Mouse (Mus musculus) hindbrain, embryonic 10.5 days (tissue): ENCODE data around the gene Olfr1271. TPM values are rescaled to one million over a fixed set of nuclear protein-coding genes. Genes with fewer than 3 reads are reported as not detected.
"Not testable (repeated sequence)": the region's sequence is repeated elsewhere in the genome, so short reads cannot be mapped to it uniquely, and the experiment has no call there.

Source experiments
- DNase-seq: peaks from one replicate; pipeline ENCODE4 v3.0.0-alpha.2; 2017; ENCODE audit warnings: low spot score
- H3K27ac ChIP-seq: fragments of 300-500 bp; sonication (generic); 2 replicates; pipeline ENCODE4 v1.5.1; 2016; ENCODE audit warnings: mild to moderate bottlenecking, moderate library complexity
- H3K27me3 ChIP-seq: fragments of 300-500 bp; sonication (generic); 2 replicates; pipeline ENCODE4 v1.6.1; 2016; ENCODE audit warnings: mild to moderate bottlenecking; ENCODE audit not compliant: poor library complexity, insufficient read depth, severe bottlenecking
- H3K36me3 ChIP-seq: fragments of 300-500 bp; sonication (generic); 2 replicates; pipeline ENCODE4 v1.6.1; 2016; ENCODE audit warnings: mild to moderate bottlenecking, moderate library complexity
- H3K4me1 ChIP-seq: fragments of 300-500 bp; sonication (generic); replicated peaks from 2 replicates; pipeline ENCODE4 v1.6.1; 2016; ENCODE audit warnings: mild to moderate bottlenecking
- H3K4me3 ChIP-seq: fragments of 300-500 bp; sonication (generic); 2 replicates; pipeline ENCODE4 v1.5.1; 2016; ENCODE audit warnings: mild to moderate bottlenecking, moderate library complexity
- H3K9me3 ChIP-seq: fragments of 300-500 bp; sonication (generic); 2 replicates; pipeline ENCODE4 v1.6.1; 2016; ENCODE audit warnings: mild to moderate bottlenecking, moderate library complexity
- WGBS: fragments of 180-500 bp; shearing (Covaris S2); methylation state at CpG from one replicate; pipeline ENCODE4 v1.1.7; 2016; 5-methylcytosine and 5-hydroxymethylcytosine counted together
- polyA plus RNA-seq: library from polyadenylated mRNA; unstranded; fragments of >200 nt; fragmentation: Nextera tagmentation; extraction: Ambion mirVana; gene quantifications from 2 replicates; pipeline ENCODE4 v1.2.1, GENCODE M21; 2016

The Olfr1271 gene
- polyA plus RNA-seq, result not detected in 2 replicates

GRCm38 (mm10) chr2:90270932-90271331 lies at the start of gene Olfr1271:
Olfr1271 (minus strand) TSS chr2:90271032.
- 89% methylated on average over 2 of the region's 2 CpGs for WGBS

DNA sequence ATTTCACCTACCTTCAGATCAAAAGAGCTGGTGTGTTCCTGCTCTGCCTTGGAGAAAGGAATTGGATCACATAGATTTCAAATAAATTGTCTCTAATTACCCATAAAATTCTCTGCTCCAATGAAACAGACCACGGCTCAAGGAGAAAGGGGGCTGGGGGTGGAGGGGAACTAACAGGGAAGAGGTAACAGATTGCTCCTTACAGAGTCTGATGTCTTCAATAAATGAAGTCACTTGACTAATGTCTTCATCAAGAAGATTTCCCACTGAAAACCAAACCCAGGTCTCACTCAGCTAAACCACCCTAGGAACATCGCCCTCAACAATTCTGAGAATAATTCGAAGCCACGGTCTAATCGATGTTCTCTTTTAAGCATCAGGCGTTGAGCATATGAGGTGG lies 21.9 kb upstream of the Olfr1271 start, which contains the start of gene Olfr1272:
Gene Olfr1272 (minus strand): TSS at position 101 of the 400 bp plus-strand sequence.
- no peaks in the 10 kb centered on the region for H3K9me3 ChIP-seq
- 79% methylated on average over 6 of the region's 6 CpGs for WGBS
- no peak within 1 kb of the TSS for H3K4me3 ChIP-seq
- no peaks in the 10 kb centered on the region for H3K27me3 ChIP-seq
- no peaks in the 10 kb centered on the region for H3K4me1 ChIP-seq
- DNase-seq, result no peak
- no peak within 1 kb of the TSS for H3K27ac ChIP-seq
- no peaks in the 10 kb centered on the region for H3K36me3 ChIP-seq

More at GRCm38 (mm10) chr2:90270932-90271331, at the start of gene Olfr1271:
- H3K27me3 ChIP-seq, result no peaks in the 10 kb centered on the region
- no peaks in the 10 kb centered on the region for H3K4me1 ChIP-seq
- no peak for DNase-seq
- H3K4me3 ChIP-seq, result no peak within 1 kb of the TSS
- no peaks in the 10 kb centered on the region for H3K9me3 ChIP-seq
- no peaks in the 10 kb centered on the region for H3K36me3 ChIP-seq
- no peak within 1 kb of the TSS for H3K27ac ChIP-seq

DNA sequence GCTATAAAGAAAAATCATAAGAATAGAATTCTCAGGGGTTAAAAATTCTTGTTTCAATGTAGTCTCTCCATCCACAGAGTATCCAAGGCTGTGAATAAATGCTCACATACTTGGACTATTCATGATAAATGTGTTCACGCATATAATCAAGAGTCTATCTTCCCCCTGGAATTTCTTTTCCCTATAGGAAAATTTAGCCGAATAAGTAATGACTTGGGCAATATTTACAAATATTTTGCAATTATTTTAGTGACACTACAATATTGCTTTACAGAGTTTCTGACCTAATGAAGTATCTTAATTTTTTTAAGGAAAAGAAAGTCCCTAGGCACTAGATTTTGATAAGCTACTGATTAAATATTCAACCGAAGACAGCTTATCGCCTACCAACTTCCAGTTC lies 13.3 kb downstream of the Olfr1271 start, which contains the start of gene Olfr142:
Gene Olfr142 (minus strand): TSS at position 101 of the 400 bp plus-strand sequence.
- Histone ChIP-seq H3K9me3 (no peaks in the 10 kb centered on the region), H3K4me1 (no peaks in the 10 kb centered on the region), H3K4me3 (no peak within 1 kb of the TSS), H3K36me3 (no peaks in the 10 kb centered on the region), H3K27me3 (no peaks in the 10 kb centered on the region), H3K27ac (no peak within 1 kb of the TSS)
- DNase-seq, result no peak
- 92% methylated on average over 4 of the region's 4 CpGs for WGBS

DNA sequence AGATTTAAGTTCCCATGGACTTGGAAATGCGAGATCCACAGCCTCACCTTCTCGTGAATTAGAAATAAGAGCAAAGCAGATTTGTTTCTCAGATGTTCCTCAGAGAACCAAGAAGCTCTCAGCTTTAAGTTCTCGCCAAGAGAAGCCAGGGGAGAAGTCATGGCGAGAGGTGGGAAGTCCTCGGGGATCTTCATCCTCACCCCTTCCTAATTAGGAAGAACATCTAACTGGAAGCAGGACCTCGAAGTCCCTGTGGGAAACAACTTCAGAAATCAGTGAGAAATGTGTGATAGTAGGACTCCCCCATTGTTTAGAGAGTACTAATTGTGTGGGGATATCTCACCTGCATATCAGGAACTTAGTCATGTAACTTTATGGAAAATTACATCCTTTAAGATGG lies 46.4 kb downstream of the Olfr1271 start, which contains the start of gene Olfr1506:
Gene Olfr1506 (minus strand): TSS at position 101 of the 400 bp plus-strand sequence.
- not testable (repeated sequence) for H3K4me1 ChIP-seq, H3K27ac ChIP-seq, H3K36me3 ChIP-seq, H3K4me3 ChIP-seq, H3K9me3 ChIP-seq, DNase-seq, H3K27me3 ChIP-seq
- no CpG with 5 or more reads among the region's 6 CpGs for WGBS

Other genes with a start within 250 kb of the Olfr1271 start
- not detected in 2 replicates for gene Olfr1264, start 245.5 kb downstream of the Olfr1271 start, polyA plus RNA-seq
- gene Olfr1265, start 235.7 kb downstream of the Olfr1271 start, polyA plus RNA-seq, result not detected in 2 replicates
- gene Olfr140, start 207.4 kb downstream of the Olfr1271 start, polyA plus RNA-seq, result not detected in 2 replicates
- gene Olfr1269, start 149.6 kb downstream of the Olfr1271 start, polyA plus RNA-seq, result not detected in 2 replicates
- not detected in 2 replicates for gene Olfr32, start 128.7 kb downstream of the Olfr1271 start, polyA plus RNA-seq
- not detected in 2 replicates for gene Olfr1270, start 117.9 kb downstream of the Olfr1271 start, polyA plus RNA-seq
- gene Olfr1506, start 46.5 kb downstream of the Olfr1271 start, polyA plus RNA-seq, result not detected in 2 replicates
- gene Olfr142, start 13.4 kb downstream of the Olfr1271 start, polyA plus RNA-seq, result not detected in 2 replicates
- not detected in 2 replicates for gene Olfr1272, start 21.8 kb upstream of the Olfr1271 start, polyA plus RNA-seq
- gene Gm13769, start 51.2 kb upstream of the Olfr1271 start, polyA plus RNA-seq, result not detected in 2 replicates
- gene Olfr1274-ps, start 127.7 kb upstream of the Olfr1271 start, polyA plus RNA-seq, result not detected in 2 replicates